Mouse (Mus musculus) lung, adult 2 months (tissue): ENCODE results near the gene Trappc6a. TPM values are rescaled to one million over a fixed set of nuclear protein-coding genes. Genes with fewer than 3 reads are reported as not detected.
"Not testable (repeated sequence)": the region's sequence is repeated elsewhere in the genome, so short reads cannot be mapped to it uniquely, and the experiment has no call there.

ENCODE experiments used
- DNase-seq: peaks from one replicate; pipeline ENCODE4 v3.0.0; 2022
- H3K4me1 ChIP-seq: fragments of 200-500 bp; 2 replicates; pipeline ENCODE4 v1.6.1; 2011; ENCODE audit warnings: low read length; ENCODE audit not compliant: control insufficient read depth, insufficient read depth
- H3K4me3 ChIP-seq: fragments of 200-500 bp; replicated peaks from 2 replicates; pipeline ENCODE3; 2011; ENCODE audit warnings: low read depth, mild to moderate bottlenecking, control low read depth, low read length; ENCODE audit errors: extremely low read depth
- CTCF ChIP-seq: fragments of 200-500 bp; IDR thresholded peaks from 2 replicates; pipeline ENCODE4 v1.5.1; 2011; ENCODE audit warnings: mild to moderate bottlenecking, low read length, control low read depth; ENCODE audit not compliant: insufficient read depth
- POLR2A ChIP-seq: fragments of 200-500 bp; IDR thresholded peaks from 2 replicates; pipeline ENCODE4 v1.6.1; 2011; ENCODE audit warnings: low read depth, mild to moderate bottlenecking, control low read depth, low read length, borderline replicate concordance; ENCODE audit errors: extremely low read depth
- WGBS: fragments of 180-500 bp; shearing (Covaris S2); methylation state at CpG from one replicate; pipeline ENCODE4 v1.1.7; 2018; 5-methylcytosine and 5-hydroxymethylcytosine counted together
- polyA plus RNA-seq: library from polyadenylated mRNA; depleted of rRNA; stranded (reverse); fragments of >200 nt; gene quantifications from 2 replicates; pipeline ENCODE4 v1.2.3, GENCODE M21; 2012

Gene Trappc6a
- polyA plus RNA-seq, 1 experiment: 63.1 TPM

DNA sequence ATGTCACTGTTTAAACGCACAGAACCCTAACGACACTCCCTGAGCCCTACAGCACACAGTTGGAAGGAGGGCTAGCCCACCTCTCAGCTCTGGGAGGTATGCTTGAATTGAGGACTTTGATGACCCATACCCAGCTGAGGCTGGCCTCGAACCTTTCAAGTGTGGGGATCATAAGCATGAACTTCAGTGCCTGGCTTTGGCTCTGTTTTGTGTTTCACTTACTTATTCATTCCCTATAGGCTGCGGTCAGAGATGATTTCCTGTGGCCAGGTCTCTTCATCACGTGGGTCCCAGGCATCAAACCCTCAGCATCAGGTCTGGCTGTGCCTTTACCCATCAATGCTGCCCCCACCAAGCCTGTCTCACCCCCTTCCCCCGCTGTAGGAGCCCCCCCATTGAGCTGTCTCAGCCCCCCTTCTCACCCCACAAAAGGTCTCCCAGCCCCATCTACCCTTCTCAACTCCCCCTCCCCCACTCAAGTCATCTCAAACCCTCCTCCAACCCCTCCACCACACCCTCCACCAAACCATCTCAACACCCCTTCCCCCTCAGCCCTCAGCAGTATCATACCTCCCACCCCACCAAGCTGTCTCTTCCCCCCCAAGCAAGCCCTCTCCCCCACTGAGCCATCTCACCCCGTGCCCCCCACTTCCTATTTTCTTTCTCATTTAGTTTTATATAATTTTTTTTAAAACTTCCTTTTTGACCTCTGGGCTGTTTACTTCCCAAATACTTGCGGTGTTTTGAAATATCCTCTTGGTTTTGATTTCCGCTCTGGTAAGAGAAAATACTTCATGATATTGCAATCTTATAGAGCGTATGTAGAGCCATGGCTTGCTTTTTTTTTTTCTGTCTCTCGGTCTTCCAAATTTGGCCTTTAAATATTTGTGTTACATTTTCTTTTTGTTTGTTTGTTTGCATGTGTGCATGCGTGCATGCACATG, 7.5 kb upstream of the Trappc6a start:
- DNase-seq: no peak
- H3K4me3 ChIP-seq: no peak overlapping the region
- TF ChIP-seq CTCF: no peak
- no peak for TF ChIP-seq POLR2A
- no peaks in the 10 kb centered on the region for H3K4me1 ChIP-seq
- WGBS: 46% methylated on average over 12 of the region's 12 CpGs

DNA sequence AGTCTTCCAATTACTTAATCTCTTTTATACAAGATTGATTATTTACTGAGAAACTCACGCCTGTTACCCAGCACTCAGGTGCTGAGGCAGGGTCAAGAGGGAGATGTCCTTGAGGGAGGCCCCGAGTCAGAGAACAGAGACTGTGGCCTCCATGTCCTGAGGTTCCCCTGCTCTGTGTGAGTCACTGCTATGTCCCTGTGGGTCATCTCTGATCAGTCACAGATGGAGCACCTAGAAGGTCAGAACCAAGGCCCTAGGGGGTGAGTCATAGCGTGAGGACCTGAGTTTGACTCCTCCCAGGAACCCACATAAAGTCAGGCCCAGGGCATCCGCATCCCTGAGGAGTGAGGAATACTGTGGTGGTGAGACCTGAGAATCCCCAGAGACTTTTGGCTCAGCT, 6.5 kb upstream of the Trappc6a start:
- DNase-seq: no peak
- TF ChIP-seq POLR2A (no peak), CTCF (no peak)
- Histone ChIP-seq H3K4me1 (no peaks in the 10 kb centered on the region), H3K4me3 (no peak overlapping the region)
- WGBS: 80% methylated on average over 4 of the region's 4 CpGs

DNA sequence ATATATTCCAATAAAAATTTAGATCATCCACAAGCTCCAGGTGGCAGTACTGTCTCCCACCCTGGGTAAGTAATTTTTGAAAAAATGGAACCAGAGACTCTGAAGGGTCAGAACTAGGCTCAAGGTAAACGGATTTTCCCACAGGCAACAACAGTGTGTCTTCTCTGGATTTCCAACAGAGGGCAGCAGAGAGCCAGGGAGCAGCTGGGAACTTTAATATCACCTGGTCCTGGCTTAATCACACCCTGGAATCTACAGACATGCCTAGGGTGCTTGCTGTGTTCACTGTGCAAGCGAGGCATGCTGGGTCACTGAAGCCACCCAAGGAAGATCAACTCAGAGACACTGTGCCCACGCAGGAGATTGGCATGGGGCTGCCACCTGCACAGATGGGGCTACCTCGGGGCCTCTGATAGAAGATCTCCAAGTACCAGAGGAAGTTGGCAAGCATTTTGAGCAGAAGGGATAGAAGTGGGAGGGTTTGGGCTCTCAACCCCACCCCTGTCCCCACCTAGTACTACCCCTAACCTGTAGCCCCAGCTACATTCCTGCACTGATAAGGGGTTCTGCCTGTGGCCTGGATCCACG, 4.6 kb upstream of the Trappc6a start:
- TF ChIP-seq POLR2A (no peak), CTCF (peak; percentile 80)
- peak; percentile 52 for DNase-seq
- Histone ChIP-seq H3K4me3 (no peak overlapping the region), H3K4me1 (peaks cover 2% of the 10 kb centered on the region; the same call in 1 of the 2 replicates)
- WGBS: 33% methylated on average over 5 of the region's 5 CpGs

DNA sequence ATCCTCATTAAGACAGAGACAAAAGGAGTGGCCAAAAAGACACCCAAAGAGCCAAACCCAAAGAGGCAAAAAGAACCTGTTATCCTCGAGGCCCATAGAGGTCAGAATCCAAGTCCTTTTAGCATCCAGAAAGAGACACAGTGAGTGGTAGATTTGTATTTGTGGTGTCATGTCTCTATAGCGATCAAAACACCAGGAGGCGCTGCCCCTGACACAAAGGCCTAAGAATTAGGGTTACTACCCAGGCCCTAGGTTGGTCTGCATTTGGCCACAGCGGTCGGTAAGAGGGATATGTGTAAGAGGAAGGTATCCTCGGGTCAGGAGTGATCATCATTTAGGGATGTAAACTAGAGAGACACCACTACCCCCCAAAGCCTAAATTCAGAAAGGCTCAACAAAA, 1.9 kb upstream of the Trappc6a start:
- DNase-seq: no peak
- no peak for TF ChIP-seq POLR2A
- TF ChIP-seq CTCF: no peak
- peaks cover 6% of the 10 kb centered on the region for H3K4me1 ChIP-seq
- 61% methylated on average over 6 of the region's 6 CpGs for WGBS
- no peak overlapping the region for H3K4me3 ChIP-seq

DNA sequence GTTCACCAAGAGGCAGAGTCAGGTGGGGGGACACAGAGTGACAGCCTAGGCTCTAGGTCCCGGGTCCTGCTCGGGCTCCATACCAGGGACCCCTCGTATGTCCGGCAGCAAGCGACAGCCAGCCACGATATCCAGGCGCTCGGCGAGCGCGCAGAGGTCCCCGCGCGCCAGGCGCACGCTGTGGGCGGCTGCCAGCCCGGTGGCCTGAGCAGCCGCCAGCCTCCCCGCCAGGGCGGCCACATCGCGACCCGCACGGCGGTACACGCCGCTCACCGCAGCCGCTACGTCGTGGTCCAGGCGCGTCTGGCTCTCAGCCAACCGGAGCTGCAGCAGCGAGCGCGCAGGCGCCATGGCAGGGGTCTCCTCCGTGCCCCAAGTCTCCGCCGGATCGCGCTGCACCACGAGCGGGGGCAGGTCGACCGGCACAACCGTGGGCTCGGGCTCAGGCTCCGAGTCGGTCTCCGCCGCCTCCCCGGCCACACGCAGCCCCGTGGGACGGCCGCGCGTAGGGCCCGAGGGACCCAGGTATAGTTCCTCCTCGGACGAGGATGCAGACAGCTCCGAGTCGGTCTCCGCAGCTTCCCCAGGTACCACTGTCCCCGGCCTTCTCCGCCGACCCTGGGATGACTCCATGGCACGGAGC, 1.1 kb upstream of the Trappc6a start:
- H3K4me3 ChIP-seq: peak overlapping the region; percentile 53
- 5% methylated on average over 71 of the region's 71 CpGs for WGBS

DNA sequence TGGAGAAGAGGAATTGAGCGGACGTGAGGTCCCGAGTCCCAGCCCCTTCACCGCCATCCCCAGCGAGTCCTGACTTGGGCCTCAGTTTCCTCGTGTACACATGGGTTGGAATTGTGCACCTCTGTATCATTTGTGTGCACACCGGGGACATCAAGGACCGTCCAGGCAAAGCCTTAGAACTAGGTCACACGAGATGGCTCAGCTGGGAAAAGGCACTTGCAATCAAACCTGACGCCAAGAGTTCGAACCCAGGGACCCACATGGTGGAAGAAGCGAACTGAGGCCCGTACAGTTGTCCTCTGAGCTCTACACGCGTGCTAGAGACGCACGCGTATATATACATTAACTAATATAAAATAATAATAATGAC, 598 bp upstream of the Trappc6a start:
- no peak for DNase-seq
- H3K4me1 ChIP-seq: peaks cover 6% of the 10 kb centered on the region
- WGBS: 6% methylated on average over 18 of the region's 18 CpGs
- no peak for TF ChIP-seq POLR2A
- TF ChIP-seq CTCF: no peak
- H3K4me3 ChIP-seq: peak overlapping the region; percentile 93

More for the DNA sequence above, 1.1 kb upstream of the Trappc6a start:
- H3K4me1 ChIP-seq: peaks cover 6% of the 10 kb centered on the region
- DNase-seq: peak; percentile 35
- TF ChIP-seq CTCF (no peak), POLR2A (no peak)

DNA sequence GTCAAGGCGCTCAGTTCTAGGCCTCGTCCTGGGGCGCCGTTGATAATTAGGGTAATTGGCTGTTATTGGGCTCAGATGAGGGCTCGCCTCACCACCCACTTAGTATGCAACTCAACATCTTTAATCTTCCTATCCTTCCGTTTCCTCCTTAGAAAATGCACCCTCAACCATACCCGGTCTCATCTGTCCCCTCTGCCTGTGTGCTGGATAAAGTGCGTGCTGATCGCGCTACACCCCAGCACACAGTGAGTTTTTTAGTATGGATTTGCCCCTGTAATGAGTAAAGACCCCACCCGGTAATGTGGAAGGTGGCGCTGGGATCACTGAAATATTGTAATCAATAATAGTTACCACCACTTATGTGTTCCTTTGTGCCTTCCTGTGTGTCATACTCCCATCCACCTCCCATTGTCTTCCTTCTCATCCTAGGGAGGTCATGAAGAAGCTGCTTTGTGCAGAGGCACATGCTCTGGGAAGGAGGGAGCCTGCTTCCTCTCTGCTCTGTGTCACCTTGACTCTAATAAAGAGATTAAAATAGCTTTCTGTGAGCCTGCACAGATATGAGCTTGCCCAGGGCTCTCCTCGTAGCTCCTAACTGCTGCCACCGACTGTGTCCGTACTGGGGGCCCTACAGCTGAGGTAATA, 851 bp downstream of the Trappc6a start:
- DNase-seq: no peak
- no peak for TF ChIP-seq POLR2A
- TF ChIP-seq CTCF: no peak
- Histone ChIP-seq H3K4me3 (peak overlapping the region; percentile 93), H3K4me1 (peaks cover 6% of the 10 kb centered on the region)
- WGBS: 4% methylated on average over 15 of the region's 15 CpGs

DNA sequence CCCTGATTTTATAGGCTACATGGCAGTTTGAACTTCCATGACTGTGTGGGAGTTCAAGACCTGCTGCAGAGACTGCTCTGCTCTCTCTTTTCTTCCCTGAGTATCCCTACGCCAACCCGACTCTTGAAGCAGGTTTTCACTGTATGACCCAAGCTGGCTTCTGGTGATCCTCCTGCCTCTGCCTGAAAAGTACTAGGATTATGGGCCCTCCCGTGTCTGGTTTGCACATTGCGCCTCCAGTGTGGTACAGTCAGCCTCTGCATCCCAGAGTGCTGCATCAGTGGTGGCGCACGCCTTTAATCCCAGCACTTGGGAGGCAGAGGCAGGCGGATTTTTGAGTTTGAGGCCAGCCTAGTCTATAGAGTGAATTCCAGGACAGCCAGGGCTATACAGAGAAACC, 1.6 kb downstream of the Trappc6a start:
- no peak for DNase-seq
- Histone ChIP-seq H3K4me3 (no peak overlapping the region), H3K4me1 (peaks cover 6% of the 10 kb centered on the region)
- TF ChIP-seq CTCF (no peak), POLR2A (no peak)
- 95% methylated on average over 7 of the region's 7 CpGs for WGBS

DNA sequence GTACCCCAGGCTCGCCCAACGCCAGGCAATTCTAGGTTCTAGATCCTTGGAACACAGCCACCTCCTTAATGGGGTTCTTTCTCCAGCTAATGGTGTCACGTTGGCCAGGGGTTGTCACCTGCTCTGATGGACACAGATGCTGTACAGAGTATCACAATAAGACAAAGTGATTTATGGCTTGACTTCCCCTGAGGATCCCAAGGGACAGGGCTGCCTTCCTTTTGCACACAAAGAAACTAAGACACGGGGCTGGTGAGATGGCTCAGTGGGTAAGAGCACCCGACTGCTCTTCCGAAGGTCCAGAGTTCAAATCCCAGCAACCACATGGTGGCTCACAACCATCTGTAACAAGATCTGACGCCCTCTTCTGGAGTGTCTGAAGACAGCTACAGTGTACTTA, 3.7 kb downstream of the Trappc6a start:
- not testable (repeated sequence) for DNase-seq, H3K4me3 ChIP-seq, H3K4me1 ChIP-seq
- WGBS: 71% methylated on average over 7 of the region's 7 CpGs
